ENCODE assay signal across 17 mouse cellular contexts in the genomic region with DNA sequence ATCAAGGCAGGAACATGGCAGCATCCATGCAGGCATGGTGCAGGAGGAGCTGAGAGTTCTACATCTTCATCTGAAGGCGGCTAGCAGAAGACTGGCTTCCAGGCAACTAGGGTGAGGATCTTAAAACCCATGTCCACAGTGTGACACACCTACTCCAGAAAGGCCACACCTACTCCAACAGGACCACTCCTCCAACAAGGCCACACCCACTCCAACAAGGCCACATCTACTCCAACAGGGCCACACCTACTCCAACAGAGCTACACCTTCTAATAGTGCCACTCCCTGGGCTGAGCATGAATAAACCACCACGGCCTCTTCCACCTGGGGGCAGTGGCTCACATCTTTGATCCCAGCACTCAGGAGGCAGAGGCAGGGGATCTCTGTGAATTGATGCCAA. TPM values are rescaled to one million over a fixed set of nuclear protein-coding genes. Genes with fewer than 3 reads are reported as not detected.
A peak's percentile ranks its signal among the peaks of the same experiment; 100 is the strongest.
DNase-seq lines count a peak whose midpoint lies in the region; ATAC-seq and TF ChIP-seq lines count a peak whose summit lies in the region.
"Not testable (repeated sequence)": the region's sequence is repeated elsewhere in the genome, so short reads cannot be mapped to it uniquely, and the experiment has no call there.
"Had no signal": no experiment of that assay in that cellular context is flagged by ENCODE, and none has a peak within 500 bp of the region (broad histone marks: within the 10 kb centered on the region; RNA-seq: fewer than 3 reads in every experiment).

No protein-coding gene starts in this region.

- H3K4me2 ChIP-seq in CH12.LX (ENCODE audit: insufficient read depth, low read depth, poor library complexity, severe bottlenecking); liver, embryonic 14.5 days (ENCODE audit: low read depth): not testable (repeated sequence)

- not testable (repeated sequence) for H3K27ac ChIP-seq in CH12.LX (ENCODE audit: insufficient read depth, low read depth); liver, embryonic 14.5 days
- peak overlapping the region; percentile 81; the same call in 1 of the 2 replicates for H3K27ac ChIP-seq in left cerebral cortex, adult 2 months

- not testable (repeated sequence) for H3K4me3 ChIP-seq in CH12.LX (replicated peaks in 1 of 3; ENCODE audit: low read depth in 2 of 3, low read length in 2 of 3, poor library complexity in 1 of 3); G1E (ENCODE audit: low read depth, low read length); left cerebral cortex, adult 2 months; liver, embryonic 14.5 days (ENCODE audit: insufficient read depth in 1 of 2, low read depth in 2 of 2, low read length in 2 of 2)

- H3K9ac ChIP-seq in CH12.LX (ENCODE audit: insufficient read depth, low read depth); liver, embryonic 14.5 days (replicated peaks): not testable (repeated sequence)

- intact Hi-C loops in left cerebral cortex, adult 2 months (cut with DNase I) = not testable (repeated sequence)

- H3K27me3 ChIP-seq in CH12.LX (replicated peaks) = peaks cover 25% of the 10 kb centered on the region
- H3K27me3 ChIP-seq in G1E (ENCODE audit: insufficient read depth, low read length); liver, embryonic 14.5 days (ENCODE audit: control insufficient read depth, insufficient read depth, low read length): not testable (repeated sequence)

- dilution Hi-C loops in CH12.LX (cut with MboI; ENCODE audit: extremely low pct_ligation_motif_present, extremely low pct_unique_long_range_greater_than_20kb, low sequenced_read_pairs) = not testable (repeated sequence)

- 58% methylated on average over 2 of the region's 2 CpGs for WGBS in liver, embryonic 14.5 days (ENCODE audit: insufficient replicate concordance)

- H3K9me3 ChIP-seq in CH12.LX (replicated peaks; ENCODE audit: low read length); G1E (replicated peaks); liver, embryonic 14.5 days (ENCODE audit: control insufficient read depth, low read length): not testable (repeated sequence)

- not testable (repeated sequence) for TF ChIP-seq RAD21 in CH12.LX (IDR thresholded peaks at IDR 0.05; ENCODE audit: low read depth, low read length)

- TF ChIP-seq POLR2A in CH12.LX (IDR thresholded peaks at IDR 0.05; ENCODE audit: low read depth, low read length) = not testable (repeated sequence)

- peak in 1 of 2 experiments; percentile 37; a peak in 2 of 4 replicates for TF ChIP-seq CTCF in CH12.LX (conservative IDR thresholded peaks at IDR 0.05 in 1 of 2, IDR thresholded peaks at IDR 0.05 in 1 of 2; ENCODE audit: low read depth in 2 of 2, low read length in 2 of 2)
- TF ChIP-seq CTCF in G1E (IDR thresholded peaks at IDR 0.05; ENCODE audit: low read depth, low read length); left cerebral cortex, adult 2 months (IDR thresholded peaks at IDR 0.05): not testable (repeated sequence)
- peak; percentile 28; the same call in 1 of the 2 replicates for TF ChIP-seq CTCF in liver, embryonic 14.5 days (IDR thresholded peaks at IDR 0.05; ENCODE audit: low read depth)

- in situ Hi-C loops in CH12.LX (cut with MboI; ENCODE audit: low pct_ligation_motif_present, low pct_unique_long_range_greater_than_20kb, low sequenced_read_pairs) = loop anchor here (5.0 kb wide), 1 partner anchor 77 kb away; no protein-coding TSS in a partner anchor

- not testable (repeated sequence) for H3K4me1 ChIP-seq in CH12.LX (ENCODE audit: control insufficient read depth in 1 of 2, insufficient read depth in 2 of 2)
- peaks cover 28% of the 10 kb centered on the region for H3K4me1 ChIP-seq in G1E (ENCODE audit: insufficient read depth, low read depth, low read length)
- H3K4me1 ChIP-seq in liver, embryonic 14.5 days (replicated peaks; ENCODE audit: control insufficient read depth in 2 of 2, insufficient read depth in 2 of 2, low read length in 1 of 2) = peaks cover 2 to 10% of the 10 kb centered on the region in 2 experiments

- ATAC-seq in G1E (ENCODE audit: extremely low read depth, insufficient number of reproducible peaks, low FRiP score, poor library complexity, severe bottlenecking) = 0 out of 2 replicates have a peak, but pooled peaks have one; percentile 16
- ATAC-seq in liver, embryonic 14.5 days (ENCODE audit: insufficient read depth) = peak; percentile 80
- peak; percentile 49; the same call in 1 of the 2 replicates for ATAC-seq in megakaryocyte-erythroid progenitor cell, adult 5-6 weeks (replicated peaks; ENCODE audit: low FRiP score, low TSS enrichment, poor library complexity, severe bottlenecking)

- peak; percentile 46 for DNase-seq in CH12.LX (ENCODE audit: extremely low read depth)
- DNase-seq in G1E (ENCODE audit: low spot score); left cerebral cortex, adult 2 months (ENCODE audit: extremely low spot score in 1 of 2, low spot score in 2 of 2); liver, embryonic 14.5 days (ENCODE audit: low read depth in 3 of 3, low spot score in 3 of 3): not testable (repeated sequence)
- DNase-seq in c-Kit-negative CD71-positive TER-119-positive erythroid progenitor cells, embryonic 14.5 days (ENCODE audit: low read depth, low spot score) = peak; percentile 24
- peak; percentile 38 for DNase-seq in induced T-regulatory cell, adult 2 months (ENCODE audit: low read depth)

- H3K79me2 ChIP-seq in CH12.LX (replicated peaks; ENCODE audit: control insufficient read depth, extremely low read depth, insufficient read depth, poor library complexity, severe bottlenecking) = not testable (repeated sequence)

- TF ChIP-seq EP300 in CH12.LX (IDR thresholded peaks at IDR 0.05; ENCODE audit: low read length); liver, embryonic 14.5 days (IDR thresholded peaks at IDR 0.05; ENCODE audit: low read depth): not testable (repeated sequence)

- peaks cover 0 to 19% of the 10 kb centered on the region in 2 experiments for H3K36me3 ChIP-seq in CH12.LX (replicated peaks in 1 of 2; ENCODE audit: control insufficient read depth in 1 of 2, insufficient read depth in 1 of 2, low read length in 1 of 2)
- H3K36me3 ChIP-seq in G1E (replicated peaks) = peaks cover 32% of the 10 kb centered on the region
- not testable (repeated sequence) for H3K36me3 ChIP-seq in liver, embryonic 14.5 days (replicated peaks; ENCODE audit: control insufficient read depth, insufficient read depth, low read depth)

RNA-seq across cellular contexts. Expression of a gene that starts 6.8 kb away (rescaled TPM):
- total RNA-seq in CH12.LX (2012; rRNA removed) = 23.8 and 29.0 TPM in 2 replicates
- total RNA-seq in CH12.LX (2014; rRNA removed) = 6.6 and 8.8 TPM in 2 replicates
- polyA plus RNA-seq in CH12.LX (2012; ENCODE audit: insufficient read length, low read depth) = 28.6 and 31.7 TPM in 2 replicates
- total RNA-seq in G1E (2014; fragmentation: Nextera tagmentation) = 19.4 and 21.7 TPM in 2 replicates
- 14.9 and 19.4 TPM in 2 replicates for total RNA-seq in G1E (2017)
- polyA plus RNA-seq in G1E (2012) = 54.1 and 58.2 TPM in 2 replicates
- 10 to 100 TPM; 43.0 to 45.0 TPM for total RNA-seq in left cerebral cortex, adult 2 months (2021)
- 10.7 and 11.6 TPM in 2 replicates for polyA plus RNA-seq in liver, embryonic 14.5 days (2012; rRNA removed)
- polyA plus RNA-seq in liver, embryonic 14.5 days (2014; fragmentation: Nextera tagmentation; extraction: Ambion mirVana) = 8.0 and 9.2 TPM in 2 replicates
- 32.1 and 33.3 TPM in 2 replicates for total RNA-seq in megakaryocyte-erythroid progenitor cell, adult 5-6 weeks (2014; fragmentation: Nextera tagmentation)
- 14.7 and 22.6 TPM in 2 replicates for total RNA-seq in megakaryocyte-erythroid progenitor cell, adult 5-6 weeks (2017)

RNA-seq across cellular contexts. Expression of a gene that starts 23.5 kb away (rescaled TPM):
- total RNA-seq in CH12.LX (2012; rRNA removed) (22.3 and 23.7 TPM in 2 replicates), CH12.LX (2014; rRNA removed) (31.7 and 32.7 TPM in 2 replicates), G1E (2014; fragmentation: Nextera tagmentation) (28.0 and 49.0 TPM in 2 replicates), G1E (2017) (18.5 and 28.7 TPM in 2 replicates)
- polyA plus RNA-seq in CH12.LX (2012; ENCODE audit: insufficient read length, low read depth) (23.4 and 27.1 TPM in 2 replicates), G1E (2012) (21.3 and 27.5 TPM in 2 replicates)
- total RNA-seq in left cerebral cortex, adult 2 months (2021) = 10 to 100 TPM; 23.1 to 29.9 TPM
- 15.7 and 16.0 TPM in 2 replicates for polyA plus RNA-seq in liver, embryonic 14.5 days (2012; rRNA removed)
- polyA plus RNA-seq in liver, embryonic 14.5 days (2014; fragmentation: Nextera tagmentation; extraction: Ambion mirVana) = 13.3 and 15.3 TPM in 2 replicates
- 17.6 and 30.6 TPM in 2 replicates for total RNA-seq in megakaryocyte-erythroid progenitor cell, adult 5-6 weeks (2014; fragmentation: Nextera tagmentation)
- total RNA-seq in megakaryocyte-erythroid progenitor cell, adult 5-6 weeks (2017) = 16.2 and 18.7 TPM in 2 replicates

RNA-seq across cellular contexts. Expression of a gene that starts 23.5 kb away (rescaled TPM):
- total RNA-seq in CH12.LX (2012; rRNA removed) (22.5 and 23.0 TPM in 2 replicates), CH12.LX (2014; rRNA removed) (9.5 and 10.0 TPM in 2 replicates), G1E (2014; fragmentation: Nextera tagmentation) (31.7 and 33.8 TPM in 2 replicates), G1E (2017) (16.7 and 21.5 TPM in 2 replicates)
- polyA plus RNA-seq in CH12.LX (2012; ENCODE audit: insufficient read length, low read depth) (13.9 and 18.3 TPM in 2 replicates), G1E (2012) (40.7 and 47.7 TPM in 2 replicates)
- total RNA-seq in left cerebral cortex, adult 2 months (2021) = 10 to 100 TPM; 26.9 to 38.3 TPM
- polyA plus RNA-seq in liver, embryonic 14.5 days (2012; rRNA removed) = 10.1 and 10.6 TPM in 2 replicates
- polyA plus RNA-seq in liver, embryonic 14.5 days (2014; fragmentation: Nextera tagmentation; extraction: Ambion mirVana) = 7.5 and 9.0 TPM in 2 replicates
- 18.6 and 41.1 TPM in 2 replicates for total RNA-seq in megakaryocyte-erythroid progenitor cell, adult 5-6 weeks (2014; fragmentation: Nextera tagmentation)
- total RNA-seq in megakaryocyte-erythroid progenitor cell, adult 5-6 weeks (2017) = 5.9 and 9.6 TPM in 2 replicates

RNA-seq across cellular contexts. Expression of a gene that starts 36.5 kb away (rescaled TPM):
- not detected in 2 replicates for total RNA-seq in CH12.LX (2012; rRNA removed)
- not detected in 2 replicates for total RNA-seq in CH12.LX (2014; rRNA removed)
- not detected in 2 replicates for polyA plus RNA-seq in CH12.LX (2012; ENCODE audit: insufficient read length, low read depth)
- total RNA-seq in G1E (2014; fragmentation: Nextera tagmentation) = not detected in 2 replicates
- not detected in 2 replicates for total RNA-seq in G1E (2017)
- polyA plus RNA-seq in G1E (2012) = not detected in 2 replicates
- total RNA-seq in left cerebral cortex, adult 2 months (2021) = not detected
- polyA plus RNA-seq in liver, embryonic 14.5 days (2012; rRNA removed) = 0.03 and 0.09 TPM in 2 replicates
- polyA plus RNA-seq in liver, embryonic 14.5 days (2014; fragmentation: Nextera tagmentation; extraction: Ambion mirVana) = 0.08 TPM in 1 of 2 replicates, not detected in the other
- total RNA-seq in megakaryocyte-erythroid progenitor cell, adult 5-6 weeks (2014; fragmentation: Nextera tagmentation) = not detected in 2 replicates
- total RNA-seq in megakaryocyte-erythroid progenitor cell, adult 5-6 weeks (2017) = not detected in 2 replicates
- total RNA-seq: adrenal gland, adult 18-20 months; gastrocnemius, adult 8-10 months; gastrocnemius, postnatal 4 days; left cerebral cortex, postnatal 14 days had no signal
- polyA plus RNA-seq: cerebellum, adult 2 months; heart, embryonic 14.5 days; large intestine, adult 2 months; liver, adult 2 months; spleen, adult 2 months; urinary bladder, adult 2 months had no signal

RNA-seq across cellular contexts. Expression of a gene that starts 42.9 kb away (rescaled TPM):
- total RNA-seq in CH12.LX (2012; rRNA removed) = 20.6 and 20.7 TPM in 2 replicates
- 12.6 and 13.3 TPM in 2 replicates for total RNA-seq in CH12.LX (2014; rRNA removed)
- 10.8 and 15.6 TPM in 2 replicates for polyA plus RNA-seq in CH12.LX (2012; ENCODE audit: insufficient read length, low read depth)
- total RNA-seq in G1E (2014; fragmentation: Nextera tagmentation) = 43.7 and 55.7 TPM in 2 replicates
- total RNA-seq in G1E (2017) = 32.9 and 37.3 TPM in 2 replicates
- polyA plus RNA-seq in G1E (2012) = 103 and 156 TPM in 2 replicates
- 10 to 100 TPM; 37.5 to 41.9 TPM for total RNA-seq in left cerebral cortex, adult 2 months (2021)
- polyA plus RNA-seq in liver, embryonic 14.5 days (2012; rRNA removed) = 16.2 and 17.2 TPM in 2 replicates
- 30.7 and 30.9 TPM in 2 replicates for polyA plus RNA-seq in liver, embryonic 14.5 days (2014; fragmentation: Nextera tagmentation; extraction: Ambion mirVana)
- 37.4 and 43.4 TPM in 2 replicates for total RNA-seq in megakaryocyte-erythroid progenitor cell, adult 5-6 weeks (2014; fragmentation: Nextera tagmentation)
- 17.6 and 27.3 TPM in 2 replicates for total RNA-seq in megakaryocyte-erythroid progenitor cell, adult 5-6 weeks (2017)

Comparison
In these comparisons a context has a peak if more than half of its experiments do, and no peak if none do; other contexts are left out.
1. ATAC-seq: peak in every context shown above with its lines; median percentile 80 in liver, embryonic 14.5 days; 49 in megakaryocyte-erythroid progenitor cell, adult 5-6 weeks; 16 in G1E.